Mouse (Mus musculus) cortical plate, adult 2 months (tissue): ENCODE data around the gene Rbsn.

Experiments used
- CTCF ChIP-seq: fragments of 200-500 bp; IDR thresholded peaks from 2 replicates; pipeline ENCODE4 v1.5.1; 2011; ENCODE audit warnings: mild to moderate bottlenecking, control low read depth, low read length; ENCODE audit not compliant: insufficient read depth; ENCODE audit errors: extremely low read depth
- POLR2A ChIP-seq: fragments of 200-500 bp; IDR thresholded peaks from 2 replicates; pipeline ENCODE4 v1.6.1; 2011; ENCODE audit warnings: mild to moderate bottlenecking, low read length, control low read depth; ENCODE audit not compliant: insufficient read depth; ENCODE audit errors: extremely low read depth

- no peak for TF ChIP-seq CTCF
- no peak for TF ChIP-seq POLR2A
These were observed 14.9 kb upstream of the Rbsn start for GRCm38 (mm10) chr6:92229586-92229985.
